Mouse (Mus musculus): ENCODE measurements around the gene Aatf. TPM values are rescaled to one million over a fixed set of nuclear protein-coding genes. Genes with fewer than 3 reads are reported as not detected.

Aatf gene
- polyA plus RNA-seq, 1 experiment from 2014 or later, result 39.9 TPM

GRCm38 (mm10) chr11:84376510-84377365, 136.6 kb downstream of the Aatf start:
- Histone ChIP-seq H3K4me3 (ENCODE audit: low read depth, low read length) (no peak overlapping the region), H3K36me3 (ENCODE audit: control insufficient read depth, insufficient read depth, low read length) (peaks cover 21% of the 10 kb centered on the region), H3K4me2 (ENCODE audit: low read depth, low read length) (no peak overlapping the region), H3K27ac (replicated peaks; ENCODE audit: low read depth, low read length) (no peak overlapping the region), H3K9ac (ENCODE audit: low read depth, low read length) (no peak overlapping the region), H3K4me1 (ENCODE audit: control insufficient read depth, insufficient read depth, low read length) (no peaks in the 10 kb centered on the region), H3K27me3 (replicated peaks; ENCODE audit: control insufficient read depth, insufficient read depth, low read length) (no peaks in the 10 kb centered on the region), H3K9me3 (ENCODE audit: control insufficient read depth, low read length) (no peaks in the 10 kb centered on the region)
- WGBS, result 83% methylated on average over 13 of the region's 13 CpGs
- no peak for ATAC-seq (ENCODE audit: low read depth)
- no peak for DNase-seq (ENCODE audit: low spot score)

- H3K9ac ChIP-seq (ENCODE audit: low read depth, low read length), result no peak overlapping the region
- WGBS, result 44% methylated on average over 3 of the region's 3 CpGs
- ATAC-seq (ENCODE audit: low read depth), result peak; percentile 9; the same call in 1 of the 2 replicates
- peaks cover 21% of the 10 kb centered on the region for H3K36me3 ChIP-seq (ENCODE audit: control insufficient read depth, insufficient read depth, low read length)
- no peaks in the 10 kb centered on the region for H3K27me3 ChIP-seq (replicated peaks; ENCODE audit: control insufficient read depth, insufficient read depth, low read length)
- no peaks in the 10 kb centered on the region for H3K9me3 ChIP-seq (ENCODE audit: control insufficient read depth, low read length)
- H3K4me3 ChIP-seq (ENCODE audit: low read depth, low read length), result no peak overlapping the region
- H3K27ac ChIP-seq (replicated peaks; ENCODE audit: low read depth, low read length), result no peak overlapping the region
- DNase-seq (ENCODE audit: low spot score), result peak; percentile 27
- H3K4me1 ChIP-seq (ENCODE audit: control insufficient read depth, insufficient read depth, low read length), result no peaks in the 10 kb centered on the region
- H3K4me2 ChIP-seq (ENCODE audit: low read depth, low read length), result no peak overlapping the region
Measured at GRCm38 (mm10) chr11:84375951-84376496, 137.3 kb downstream of the Aatf start.

DNA sequence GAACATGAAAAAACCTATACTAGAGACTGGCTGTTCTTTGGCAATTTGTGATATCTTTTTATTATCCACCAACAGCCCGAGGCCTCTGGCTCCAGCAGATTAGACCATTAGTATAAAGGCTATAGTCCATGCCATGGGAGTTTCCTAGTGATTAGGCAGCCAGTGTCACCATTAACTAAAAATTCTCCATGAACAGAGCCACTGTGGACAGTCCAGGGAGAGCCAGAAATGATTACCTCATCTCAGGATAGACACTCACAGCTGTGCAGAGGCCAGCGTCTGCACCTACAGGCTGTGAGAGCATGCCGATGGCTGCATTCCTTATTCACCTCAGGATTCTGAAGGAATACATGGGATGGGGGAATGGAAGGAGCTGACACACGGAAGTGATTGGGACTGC, 140.2 kb downstream of the Aatf start:
- no peaks in the 10 kb centered on the region for H3K9me3 ChIP-seq (ENCODE audit: control insufficient read depth, low read length)
- no peak for DNase-seq (ENCODE audit: low spot score)

More for the DNA sequence above, 140.2 kb downstream of the Aatf start:
- Histone ChIP-seq H3K9ac (ENCODE audit: low read depth, low read length) (no peak overlapping the region), H3K4me3 (ENCODE audit: low read depth, low read length) (no peak overlapping the region), H3K4me2 (ENCODE audit: low read depth, low read length) (no peak overlapping the region), H3K27me3 (replicated peaks; ENCODE audit: control insufficient read depth, insufficient read depth, low read length) (no peaks in the 10 kb centered on the region), H3K27ac (replicated peaks; ENCODE audit: low read depth, low read length) (no peak overlapping the region), H3K4me1 (ENCODE audit: control insufficient read depth, insufficient read depth, low read length) (no peaks in the 10 kb centered on the region), H3K36me3 (ENCODE audit: control insufficient read depth, insufficient read depth, low read length) (peaks cover 19% of the 10 kb centered on the region)
- no peak for ATAC-seq (ENCODE audit: low read depth)
- WGBS, result 86% methylated on average over 4 of the region's 4 CpGs

Other genes with a start within 250 kb of the Aatf start
- 0.07 and 0.11 TPM in 2 replicates for gene Lhx1, start 12.0 kb upstream of the Aatf start, polyA plus RNA-seq (2014; fragmentation: Nextera tagmentation; extraction: Ambion mirVana)

All from embryonic facial prominence, embryonic 14.5 days (tissue).